Mouse (Mus musculus): ENCODE measurements around the gene Shroom4.

DNA sequence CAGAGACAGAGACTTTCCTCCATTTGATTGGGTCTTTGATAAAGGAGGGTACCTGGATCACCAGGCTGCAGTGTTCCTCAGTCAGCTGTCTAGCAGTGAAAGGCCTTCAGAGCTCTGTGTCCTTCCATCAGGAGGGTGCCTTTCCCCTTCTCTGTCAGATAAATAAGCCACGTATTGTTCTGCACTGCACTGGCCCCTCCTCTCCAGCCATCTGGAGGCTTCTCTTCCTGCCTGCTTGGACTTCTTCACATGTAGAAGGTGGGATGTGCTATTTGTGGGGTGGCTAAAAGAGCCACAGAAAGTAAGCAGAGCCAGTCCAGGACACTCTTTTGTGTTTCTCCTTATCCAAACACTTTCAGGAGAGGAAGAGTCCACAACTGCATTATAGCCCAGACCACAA, 174.9 kb downstream of the Shroom4 start:
- TF ChIP-seq TAL1 (IDR thresholded peaks at IDR 0.05; ENCODE audit: low read length) = no peak
- no peak for TF ChIP-seq GATA1 (IDR thresholded peaks at IDR 0.05; ENCODE audit: low read length)

All from erythroblast, embryonic 14.5 days (primary cell).